Mouse (Mus musculus): ENCODE measurements around the gene Dok7.

The Dok7 gene

DNA sequence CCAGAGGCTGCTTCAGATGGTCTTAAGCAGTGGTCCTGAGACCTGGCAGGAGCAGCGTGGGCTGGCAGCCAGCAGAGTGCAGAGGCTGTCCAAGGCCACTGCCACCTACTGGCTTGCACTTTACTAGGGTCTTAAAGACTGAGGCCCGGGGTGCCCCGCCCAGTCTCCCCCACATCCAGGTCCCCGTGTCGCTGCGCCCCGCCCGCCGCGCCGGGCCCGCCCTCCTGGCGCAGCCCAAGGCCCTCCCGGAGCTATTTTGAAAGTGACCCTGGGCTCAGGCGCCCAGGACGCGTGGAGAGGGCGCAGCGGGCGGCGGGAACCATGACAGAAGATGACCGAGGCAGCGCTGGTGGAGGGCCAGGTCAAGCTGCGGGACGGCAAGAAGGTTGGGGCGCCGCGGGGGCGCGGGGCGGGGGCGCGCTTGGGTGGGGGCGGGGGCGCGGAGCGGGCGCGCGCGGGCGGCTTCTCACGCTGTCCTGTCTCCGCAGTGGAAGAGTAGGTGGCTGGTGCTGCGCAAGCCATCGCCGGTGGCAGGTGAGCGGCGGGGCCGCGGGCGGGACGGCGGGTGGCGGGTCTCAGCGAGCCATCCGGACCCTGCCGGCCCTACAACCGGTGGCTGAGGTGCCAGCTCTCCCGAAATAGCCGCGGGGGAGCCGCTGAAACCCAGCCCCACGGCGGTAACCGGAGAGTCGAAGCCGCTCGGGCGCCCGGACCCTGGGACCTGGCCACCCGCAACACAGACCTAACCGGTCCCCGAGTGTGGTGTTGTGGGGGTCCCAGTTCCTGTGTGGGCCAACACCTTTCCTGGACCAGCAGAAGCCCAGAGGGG lies at the start of gene Dok7:
Dok7 (plus strand) TSS at position 163 of the 829 bp plus-strand sequence.
- DNase-seq (ENCODE audit: low read depth) = peak; percentile 25

GRCm38 (mm10) chr5:35009163-35009562 lies 47.4 kb upstream of the Dok7 start:
- no peak for DNase-seq (ENCODE audit: low read depth)

GRCm38 (mm10) chr5:35010656-35011055 lies 45.9 kb upstream of the Dok7 start:
- no peak for DNase-seq (ENCODE audit: low read depth)

DNA sequence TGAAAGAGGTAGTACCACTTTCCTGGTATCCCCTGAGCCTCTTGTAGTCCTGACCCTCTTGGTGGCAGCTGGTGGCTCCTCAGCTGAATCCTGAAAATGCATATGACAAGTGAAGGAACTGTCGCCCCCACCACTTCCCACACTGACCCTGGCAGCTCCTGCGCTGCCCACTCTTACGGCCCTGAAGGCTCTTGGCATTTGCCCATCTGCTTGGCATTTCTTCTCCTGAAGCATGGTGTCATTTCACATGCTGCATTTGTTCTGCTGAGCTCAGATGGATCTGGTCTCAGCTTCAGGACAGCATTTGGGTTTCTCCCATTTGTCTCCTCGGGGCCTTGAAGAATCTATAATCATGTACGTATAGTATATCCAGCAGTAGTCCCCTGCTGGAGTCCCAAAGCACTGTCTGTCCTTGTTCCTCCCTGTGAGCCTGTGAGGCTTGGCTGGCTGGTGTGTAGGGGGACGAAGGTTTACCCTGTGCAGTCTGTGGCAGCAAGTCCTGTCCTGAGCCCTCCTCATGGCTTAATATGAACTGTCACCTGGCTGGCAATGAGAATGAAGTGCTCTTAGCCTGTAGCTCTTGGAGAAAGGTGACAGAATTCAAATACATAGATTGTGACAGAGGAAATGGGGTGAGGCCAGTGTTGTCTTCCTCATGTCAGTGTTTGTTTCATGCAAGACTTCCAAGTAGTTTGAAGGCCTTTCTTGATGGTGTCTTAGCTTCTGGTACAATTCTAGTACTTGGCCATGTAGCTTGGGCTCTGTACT lies 45.2 kb upstream of the Dok7 start:
- DNase-seq (ENCODE audit: low read depth) = no peak

GRCm38 (mm10) chr5:35014036-35014435 lies 42.5 kb upstream of the Dok7 start:
- no peak for DNase-seq (ENCODE audit: low read depth)

GRCm38 (mm10) chr5:35019673-35020300 lies 36.8 kb upstream of the Dok7 start:
- DNase-seq (ENCODE audit: low read depth) = no peak

DNA sequence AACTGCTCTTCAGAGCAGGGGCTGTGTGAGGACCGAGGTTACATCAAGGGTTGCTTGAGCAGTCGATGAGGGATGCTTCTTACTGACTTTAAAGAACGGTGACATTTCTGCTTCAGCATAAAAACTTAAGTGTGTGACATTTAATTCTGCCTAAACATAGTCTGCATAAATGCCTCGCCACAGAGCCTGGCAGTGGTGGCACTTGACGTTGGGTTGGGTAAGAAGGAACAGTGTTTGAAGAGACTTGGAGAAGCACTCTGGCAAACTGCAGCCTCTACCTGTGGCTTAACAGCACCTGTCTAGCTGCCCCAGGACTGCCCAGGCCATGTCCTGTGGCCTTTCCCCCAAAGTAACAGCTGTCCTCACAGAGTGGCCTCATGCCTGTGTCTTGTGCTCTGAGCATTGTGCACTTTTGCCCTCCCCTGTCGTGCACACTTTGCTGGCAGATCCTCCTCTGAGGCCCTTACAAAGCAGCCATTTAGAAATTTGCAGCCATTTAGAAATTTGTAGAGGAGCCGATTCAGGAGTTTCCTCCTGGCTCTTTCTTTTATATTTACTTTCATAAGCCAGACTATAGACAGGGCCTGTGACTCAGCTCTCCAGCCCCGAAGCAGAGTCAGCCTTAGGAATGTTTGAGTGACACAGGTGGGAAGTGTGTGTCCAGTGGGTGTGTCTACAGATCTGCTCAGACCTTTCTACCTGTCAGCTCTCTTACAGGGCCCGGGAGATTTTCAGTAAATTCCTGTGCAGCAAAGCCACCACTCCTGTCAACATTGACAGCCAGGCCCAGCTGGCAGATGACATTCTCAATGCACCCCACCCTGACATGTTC lies 35.9 kb upstream of the Dok7 start:
- DNase-seq (ENCODE audit: low read depth) = no peak

DNA sequence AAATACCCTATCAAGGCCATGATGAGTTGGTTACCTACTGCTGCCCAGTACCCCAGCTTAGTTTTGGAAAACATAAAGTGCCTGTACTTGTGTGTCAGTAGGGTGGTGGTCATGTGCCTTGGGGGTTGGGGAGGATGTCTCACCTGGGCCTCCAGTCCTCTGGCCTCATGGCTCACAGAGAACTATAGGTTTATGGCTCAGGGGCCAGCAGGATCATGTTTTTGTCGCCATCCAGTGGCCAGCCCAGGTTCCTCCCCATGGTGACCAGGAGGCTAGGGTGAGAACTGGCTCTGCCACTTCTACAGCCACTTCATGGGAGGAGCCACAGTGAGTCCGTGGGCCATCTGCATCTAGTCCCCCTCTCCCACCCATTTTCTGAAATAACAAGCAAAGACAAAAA lies 31.6 kb upstream of the Dok7 start:
- DNase-seq (ENCODE audit: low read depth) = peak; percentile 27

DNA sequence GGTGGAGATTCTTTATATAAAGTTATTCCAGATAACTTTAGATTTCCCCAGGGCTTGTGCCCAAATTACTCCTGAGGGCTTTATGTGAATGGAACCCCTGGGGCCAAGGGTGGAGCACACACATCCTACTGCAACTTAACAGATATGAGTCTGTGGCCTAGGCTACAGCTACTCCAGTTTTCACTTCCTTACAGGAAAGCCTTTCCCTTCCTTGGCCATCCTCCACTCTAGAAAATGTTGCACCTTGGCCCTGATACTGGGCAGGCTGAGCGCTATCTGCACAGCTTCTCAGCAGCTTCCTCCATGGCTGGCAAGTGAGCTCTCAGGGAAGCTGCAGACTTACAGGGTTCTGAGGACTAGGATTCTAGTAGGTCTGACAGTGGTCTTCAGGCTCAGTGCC lies 27.3 kb upstream of the Dok7 start:
- no peak for DNase-seq (ENCODE audit: low read depth)

- DNase-seq (ENCODE audit: low read depth) = no peak
These were observed 26.8 kb upstream of the Dok7 start for GRCm38 (mm10) chr5:35029755-35030154.

- peak; percentile 34 for DNase-seq (ENCODE audit: low read depth)
These were observed 23.5 kb upstream of the Dok7 start for GRCm38 (mm10) chr5:35033068-35033467.

DNA sequence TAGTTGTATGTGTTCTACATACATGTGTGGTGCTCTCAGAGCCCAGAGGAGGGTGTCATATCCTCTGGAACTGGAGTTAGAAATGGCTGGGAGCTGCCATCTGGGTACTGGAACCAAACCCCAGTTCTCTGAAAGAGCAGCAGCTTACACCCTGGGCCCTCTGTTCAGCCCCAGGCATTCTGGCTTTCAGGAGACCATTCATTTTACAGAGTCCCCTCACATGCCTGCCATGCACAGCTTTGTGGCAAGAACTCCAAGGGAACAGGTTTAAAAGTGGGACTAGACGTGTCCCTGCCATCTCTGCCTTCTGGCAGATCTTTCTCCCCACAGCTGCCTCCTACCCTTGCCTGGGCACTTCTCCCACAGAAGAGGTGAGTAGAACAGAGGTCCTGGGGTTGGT lies 22.9 kb upstream of the Dok7 start:
- DNase-seq (ENCODE audit: low read depth) = no peak

- DNase-seq (ENCODE audit: low read depth) = no peak
These were observed 21.4 kb upstream of the Dok7 start for GRCm38 (mm10) chr5:35035141-35035540.

DNA sequence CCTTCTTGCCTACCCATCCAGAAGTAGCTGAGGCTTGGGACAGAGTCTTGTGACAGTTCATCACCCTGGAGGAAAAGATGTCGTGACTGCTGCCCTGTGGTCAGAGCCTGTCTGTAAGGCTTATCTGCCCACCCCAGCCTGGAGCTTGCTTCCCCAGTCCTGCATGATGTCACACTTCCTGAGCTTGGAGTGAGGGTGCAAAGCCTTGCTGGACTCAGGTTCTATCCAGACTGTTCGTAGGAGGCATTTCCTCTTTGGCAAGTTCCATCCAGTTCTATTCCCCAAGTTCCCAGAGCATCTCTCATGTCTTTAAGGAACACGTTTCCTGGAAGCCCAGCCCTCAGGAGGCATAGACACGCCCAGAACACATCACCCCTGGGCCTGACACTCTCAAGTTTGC lies 20.8 kb upstream of the Dok7 start:
- DNase-seq (ENCODE audit: low read depth) = no peak

DNA sequence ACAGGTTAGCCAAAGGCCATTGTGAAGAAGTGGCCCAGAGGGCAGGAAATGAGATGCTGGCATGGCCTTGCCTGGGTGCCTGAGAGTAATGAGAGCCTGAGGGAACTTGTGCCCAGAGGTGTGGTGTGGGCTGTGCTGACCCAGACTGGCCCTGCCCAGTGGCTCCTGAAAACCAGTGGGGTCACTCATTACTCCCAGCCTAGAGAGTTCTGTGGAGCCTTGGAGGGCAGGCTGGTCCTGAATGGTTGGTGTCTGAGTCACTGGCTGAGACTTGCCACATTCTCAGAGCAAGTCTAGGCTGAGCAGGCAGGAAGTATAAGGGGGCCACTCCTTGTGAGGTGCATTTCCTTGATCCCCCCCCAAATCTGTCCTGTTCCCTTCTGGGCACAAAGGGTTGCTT lies 19.1 kb upstream of the Dok7 start:
- no peak for DNase-seq (ENCODE audit: low read depth)

GRCm38 (mm10) chr5:35041268-35041829 lies 15.2 kb upstream of the Dok7 start, which contains the start of gene Hgfac:
Gene Hgfac (plus strand): TSS chr5:35041509.
- no peak for DNase-seq (ENCODE audit: low read depth)

GRCm38 (mm10) chr5:35042431-35043109 lies 14.0 kb upstream of the Dok7 start:
- peak; percentile 55 for DNase-seq (ENCODE audit: low read depth)

GRCm38 (mm10) chr5:35043110-35043451 lies 13.5 kb upstream of the Dok7 start:
- DNase-seq (ENCODE audit: low read depth) = peak; percentile 88

- DNase-seq (ENCODE audit: low read depth) = no peak
These were observed 6.0 kb upstream of the Dok7 start for GRCm38 (mm10) chr5:35050541-35050940.

GRCm38 (mm10) chr5:35054628-35055027 lies 1.9 kb upstream of the Dok7 start:
- DNase-seq (ENCODE audit: low read depth) = no peak

GRCm38 (mm10) chr5:35055076-35055475 lies 1.5 kb upstream of the Dok7 start:
- DNase-seq (ENCODE audit: low read depth) = no peak

Measured in induced T-regulatory cell, adult 2 months (primary cell).